Mouse (Mus musculus): ENCODE data around the gene Phactr4.

- TF ChIP-seq CTCF (IDR thresholded peaks at IDR 0.05; ENCODE audit: low read depth, low read length) (no peak), POLR2A (IDR thresholded peaks at IDR 0.05; ENCODE audit: extremely low read depth, insufficient read depth, low read length) (no peak)
Observed at GRCm38 (mm10) chr4:132421556-132421922, 750 bp downstream of the Phactr4 start.

All from liver, adult 2 months (tissue).